Mouse (Mus musculus): Measurements from ENCODE around the gene Fads1.

Fads1 gene

GRCm38 (mm10) chr19:10176477-10176876 lies 6.2 kb upstream of the Fads1 start:
- DNase-seq (ENCODE audit: extremely low spot score, low spot score) = no peak

GRCm38 (mm10) chr19:10176941-10177372 lies 5.7 kb upstream of the Fads1 start:
- no peak for DNase-seq (ENCODE audit: extremely low spot score, low spot score)

- DNase-seq (ENCODE audit: extremely low spot score, low spot score) = no peak
Observed at GRCm38 (mm10) chr19:10181225-10181624, 1.5 kb upstream of the Fads1 start.

- no peak for DNase-seq (ENCODE audit: extremely low spot score, low spot score)
Observed at GRCm38 (mm10) chr19:10182142-10182541, 546 bp upstream of the Fads1 start.

- no peak for DNase-seq (ENCODE audit: extremely low spot score, low spot score)
Observed at GRCm38 (mm10) chr19:10183299-10183983, 753 bp downstream of the Fads1 start.

GRCm38 (mm10) chr19:10184096-10184495 lies 1.4 kb downstream of the Fads1 start:
- DNase-seq (ENCODE audit: extremely low spot score, low spot score) = peak; percentile 36

- DNase-seq (ENCODE audit: extremely low spot score, low spot score) = no peak
Observed at GRCm38 (mm10) chr19:10185876-10186275, 3.2 kb downstream of the Fads1 start.

- DNase-seq (ENCODE audit: extremely low spot score, low spot score) = no peak
Observed at GRCm38 (mm10) chr19:10186569-10186968, 3.9 kb downstream of the Fads1 start.

GRCm38 (mm10) chr19:10188281-10188811 lies 5.7 kb downstream of the Fads1 start:
- no peak for DNase-seq (ENCODE audit: extremely low spot score, low spot score)

- DNase-seq (ENCODE audit: extremely low spot score, low spot score) = no peak
Observed at GRCm38 (mm10) chr19:10189022-10189421, 6.3 kb downstream of the Fads1 start.

GRCm38 (mm10) chr19:10189940-10190339 lies 7.3 kb downstream of the Fads1 start:
- no peak for DNase-seq (ENCODE audit: extremely low spot score, low spot score)

GRCm38 (mm10) chr19:10190796-10191195 lies 8.1 kb downstream of the Fads1 start:
- peak; percentile 70 for DNase-seq (ENCODE audit: extremely low spot score, low spot score)

- no peak for DNase-seq (ENCODE audit: extremely low spot score, low spot score)
Observed at GRCm38 (mm10) chr19:10191326-10191725, 8.6 kb downstream of the Fads1 start.

- DNase-seq (ENCODE audit: extremely low spot score, low spot score) = no peak
Observed at GRCm38 (mm10) chr19:10194337-10194736, 11.6 kb downstream of the Fads1 start.

- no peak for DNase-seq (ENCODE audit: extremely low spot score, low spot score)
Observed at GRCm38 (mm10) chr19:10195252-10195651, 12.6 kb downstream of the Fads1 start.

GRCm38 (mm10) chr19:10197130-10197529 lies 14.4 kb downstream of the Fads1 start:
- no peak for DNase-seq (ENCODE audit: extremely low spot score, low spot score)

- no peak for DNase-seq (ENCODE audit: extremely low spot score, low spot score)
Observed at GRCm38 (mm10) chr19:10198286-10198685, 15.6 kb downstream of the Fads1 start.

- DNase-seq (ENCODE audit: extremely low spot score, low spot score) = peak; percentile 80
Observed at GRCm38 (mm10) chr19:10198723-10199122, 16.0 kb downstream of the Fads1 start.

GRCm38 (mm10) chr19:10203146-10203847 lies 20.6 kb downstream of the Fads1 start:
- no peak for DNase-seq (ENCODE audit: extremely low spot score, low spot score)

GRCm38 (mm10) chr19:10203848-10204615 lies 21.3 kb downstream of the Fads1 start, which contains the start of the genes Tmem258 and Fen1:
Gene Tmem258, plus strand, starts transcription at chr19:10204014.
Gene Fen1, minus strand, starts transcription at chr19:10204169.
- peak; percentile 97 for DNase-seq (ENCODE audit: extremely low spot score, low spot score)

GRCm38 (mm10) chr19:10204616-10205001 lies 21.9 kb downstream of the Fads1 start:
- no peak for DNase-seq (ENCODE audit: extremely low spot score, low spot score)

GRCm38 (mm10) chr19:10205051-10205450 lies 22.4 kb downstream of the Fads1 start:
- no peak for DNase-seq (ENCODE audit: extremely low spot score, low spot score)
